Mouse (Mus musculus): ENCODE results near the gene Pbx4.
A peak's percentile ranks its signal among the peaks of the same experiment; 100 is the strongest.

The Pbx4 gene

DNA sequence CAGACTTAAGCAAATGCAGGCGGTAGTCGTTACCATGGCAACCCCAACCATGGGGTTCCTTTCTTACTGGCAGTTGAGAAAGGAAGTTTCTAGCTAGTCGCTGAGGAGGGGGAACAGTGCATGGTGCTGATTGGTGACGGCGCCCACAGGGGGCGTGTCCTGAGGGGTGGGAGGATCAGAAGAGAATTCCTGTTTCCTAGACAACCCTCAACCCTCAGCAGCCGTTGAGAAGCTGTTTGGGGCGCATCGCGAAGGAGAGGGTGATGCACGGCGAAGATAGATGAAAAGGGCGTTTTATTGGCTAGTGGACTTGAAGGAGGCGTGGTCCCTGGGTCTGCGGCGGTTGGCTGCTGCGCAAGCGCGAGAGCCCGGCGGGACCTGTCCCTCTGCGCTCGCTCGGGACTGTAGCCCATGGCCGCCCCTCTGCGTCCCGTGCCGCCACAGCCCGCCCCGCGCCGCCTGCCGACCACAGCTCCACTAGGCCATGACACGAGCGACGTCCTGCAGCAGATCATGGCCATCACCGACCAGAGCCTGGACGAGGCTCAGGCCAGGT lies at the start of gene Pbx4:
Gene Pbx4 (plus strand): TSS at position 194 of the 556 bp plus-strand sequence.
- peak; percentile 72 to 80 for DNase-seq

DNA sequence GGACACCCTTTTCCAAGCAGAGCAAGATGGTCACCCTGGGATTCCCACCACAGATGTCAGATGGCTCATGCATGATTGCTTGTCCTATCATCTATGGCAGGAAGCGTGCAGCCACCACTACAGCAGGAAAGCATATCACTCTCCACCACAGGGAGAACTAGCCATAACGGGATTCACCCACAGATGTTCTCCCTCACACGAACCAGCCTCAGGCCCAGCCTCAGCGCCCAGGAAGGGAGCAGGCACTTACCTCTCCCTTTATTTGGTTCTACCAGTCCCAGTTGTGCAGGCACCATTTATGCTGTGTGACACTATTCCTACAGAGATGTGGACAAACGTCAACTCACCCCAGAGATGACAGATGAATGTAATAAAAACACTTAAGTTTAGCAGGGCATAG lies 43.2 kb upstream of the Pbx4 start:
- no peak for DNase-seq

DNA sequence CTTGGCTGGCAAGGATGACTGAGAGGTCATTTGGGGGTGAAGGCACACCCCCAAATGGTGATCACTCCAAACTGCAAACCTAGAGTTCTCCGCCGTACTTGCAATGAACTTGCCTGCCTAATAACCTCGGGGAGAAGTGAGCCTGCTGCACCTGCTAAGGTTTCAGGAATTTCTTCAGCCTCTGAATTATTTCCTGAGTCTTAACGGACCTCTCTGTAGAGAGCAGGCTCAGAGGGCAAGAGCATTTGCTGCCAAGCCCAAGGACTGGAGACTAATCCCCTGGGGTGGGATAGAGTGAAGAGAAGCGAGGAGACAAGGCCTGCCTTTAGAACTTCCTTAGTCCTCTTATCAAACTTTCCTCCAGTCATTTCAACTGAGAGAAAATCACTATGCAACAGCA lies 42.6 kb upstream of the Pbx4 start:
- DNase-seq: no peak

DNA sequence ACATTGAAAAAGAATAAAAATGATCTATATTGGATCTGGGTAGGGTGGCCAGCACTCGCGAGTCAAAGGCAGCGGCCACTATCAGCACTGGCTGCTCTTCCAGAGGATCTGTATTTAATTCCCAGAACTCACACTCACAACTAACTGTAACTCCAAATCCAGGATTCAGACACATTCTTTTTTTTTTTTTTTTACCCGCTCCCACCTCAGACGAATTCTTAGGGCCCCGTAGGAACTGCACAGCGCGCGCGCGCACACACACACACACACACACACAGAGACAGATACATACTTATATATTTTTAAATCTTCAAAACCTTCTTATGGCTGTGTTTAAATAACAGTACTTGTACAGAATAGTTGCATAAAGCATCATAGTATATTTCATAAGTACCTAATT lies 41.9 kb upstream of the Pbx4 start:
- no peak for DNase-seq

DNA sequence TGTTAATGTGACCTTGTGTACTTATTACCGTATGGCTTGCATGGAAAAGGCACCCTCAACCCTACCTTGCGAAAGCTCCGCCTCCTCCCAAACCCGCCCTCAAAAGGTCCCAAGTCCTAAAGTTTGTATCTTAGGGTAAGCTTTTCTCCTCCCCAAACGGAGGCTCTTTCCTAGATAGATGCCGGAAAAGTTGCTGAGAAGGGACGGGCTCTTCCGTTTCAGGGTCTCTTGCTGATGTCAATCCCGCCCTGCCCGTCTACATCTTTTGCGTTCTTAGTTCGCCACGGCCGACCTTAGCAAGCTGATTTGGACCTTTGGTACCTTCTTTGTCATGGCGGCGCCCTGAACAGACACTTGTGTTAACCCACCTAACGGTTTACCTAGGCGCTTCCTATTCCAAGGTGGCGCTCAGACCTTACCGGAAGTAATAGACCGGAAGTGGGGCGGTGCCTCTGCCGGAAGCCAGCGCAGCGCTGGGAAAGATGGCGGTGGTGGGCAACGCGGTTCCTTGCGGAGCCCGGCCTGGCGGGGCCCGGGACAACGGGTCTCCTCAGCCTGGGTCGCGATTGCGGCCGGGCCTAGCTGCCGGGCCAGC lies 41.4 kb upstream of the Pbx4 start, which contains the start of the genes Atp13a1 and Zfp866:
Gene Atp13a1 (plus strand): TSS at position 391 of the 595 bp plus-strand sequence.
Gene Zfp866 (minus strand): TSS at position 406 of the 595 bp plus-strand sequence.
- DNase-seq: peak; percentile 89 to 90

DNA sequence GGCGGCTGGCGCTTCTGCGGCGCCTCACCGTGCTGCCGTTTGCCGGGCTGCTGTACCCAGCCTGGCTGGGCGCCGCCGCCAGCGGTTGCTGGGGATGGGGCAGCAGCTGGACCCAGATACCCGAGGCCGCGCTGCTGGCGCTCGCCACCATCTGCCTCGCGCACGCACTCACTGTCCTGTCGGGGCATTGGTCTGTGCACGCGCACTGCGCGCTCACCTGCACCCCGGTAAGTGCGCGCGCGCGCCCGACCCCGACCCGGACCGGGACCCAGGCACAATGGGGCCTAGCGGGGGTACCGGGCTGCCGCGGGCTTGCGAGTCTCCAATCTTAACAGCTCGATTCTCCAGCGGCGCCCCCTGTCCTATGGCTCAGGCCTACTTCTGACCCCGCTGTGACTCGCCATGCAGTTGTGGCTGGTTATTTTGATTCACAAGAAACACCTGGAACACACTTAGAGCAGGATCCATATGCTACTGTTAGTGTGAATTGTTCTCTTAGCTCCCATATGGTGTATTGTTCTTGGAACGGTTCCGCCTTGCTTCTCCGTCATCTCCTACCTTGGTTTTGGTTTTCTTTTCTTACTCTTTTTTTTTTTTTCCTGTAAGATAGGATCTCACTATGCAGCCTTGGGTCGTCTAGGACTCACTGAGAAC lies 40.7 kb upstream of the Pbx4 start:
- peak in 1 of 2 experiments; percentile 29 for DNase-seq

DNA sequence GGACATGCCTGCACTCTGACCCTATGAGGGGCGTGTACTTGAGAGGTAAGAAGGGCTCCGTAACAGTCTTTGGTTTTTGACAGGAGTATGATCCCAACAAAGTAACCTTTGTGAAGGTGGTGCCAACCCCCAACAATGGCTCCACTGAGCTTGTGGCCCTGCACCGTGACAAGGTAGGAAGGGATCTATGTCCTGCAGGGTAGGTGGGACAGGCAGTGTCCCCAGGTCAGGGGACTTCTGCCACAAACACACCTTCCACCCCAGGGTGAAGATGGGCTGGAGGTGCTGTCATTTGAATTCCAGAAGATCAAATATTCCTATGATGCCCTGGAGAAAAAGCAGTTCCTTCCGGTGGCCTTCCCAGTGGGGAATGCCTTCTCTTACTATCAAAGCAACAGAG lies 38.6 kb upstream of the Pbx4 start:
- peak in 1 of 2 experiments; percentile 0 for DNase-seq

DNA sequence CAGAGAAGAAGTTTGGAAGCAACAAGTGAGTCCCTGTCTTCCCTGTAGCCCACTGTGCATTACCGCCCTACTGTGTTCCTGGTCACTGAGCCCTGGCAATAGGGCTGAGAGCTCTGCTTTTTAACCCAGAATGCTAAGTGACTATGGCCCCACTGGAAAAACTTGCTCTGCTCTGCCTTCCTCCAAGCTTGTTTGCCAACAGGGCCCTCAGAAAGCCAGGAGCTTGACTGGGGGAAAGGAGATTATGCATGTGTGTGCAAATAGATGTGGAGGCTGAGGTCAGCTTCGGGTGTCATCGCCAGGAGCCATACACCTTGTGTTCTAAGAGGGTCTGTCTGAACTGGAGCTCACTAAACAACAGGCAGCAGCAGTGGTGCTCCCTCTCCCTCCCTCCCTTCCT lies 38.2 kb upstream of the Pbx4 start:
- DNase-seq: peak in 1 of 2 experiments; percentile 0

DNA sequence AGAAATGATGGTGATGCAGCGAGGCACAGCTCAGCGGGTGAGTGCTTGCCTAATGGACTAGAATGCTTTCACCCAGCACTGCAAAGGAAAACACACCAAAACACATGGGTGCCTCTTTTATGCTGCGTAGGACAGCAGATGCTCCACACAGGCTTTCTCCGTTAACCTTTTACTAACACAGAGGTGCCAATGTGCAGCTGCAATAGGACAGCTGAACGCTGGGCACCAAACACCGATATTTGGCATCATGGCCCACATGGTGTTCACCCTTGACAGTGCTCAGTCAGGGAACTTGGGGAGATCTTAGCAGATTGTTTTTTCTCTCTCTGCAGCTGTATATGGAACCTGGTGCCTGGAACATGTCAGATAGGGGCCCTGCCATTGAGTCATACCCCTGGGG lies 37.4 kb upstream of the Pbx4 start:
- peak in 1 of 2 experiments; percentile 0 for DNase-seq

DNA sequence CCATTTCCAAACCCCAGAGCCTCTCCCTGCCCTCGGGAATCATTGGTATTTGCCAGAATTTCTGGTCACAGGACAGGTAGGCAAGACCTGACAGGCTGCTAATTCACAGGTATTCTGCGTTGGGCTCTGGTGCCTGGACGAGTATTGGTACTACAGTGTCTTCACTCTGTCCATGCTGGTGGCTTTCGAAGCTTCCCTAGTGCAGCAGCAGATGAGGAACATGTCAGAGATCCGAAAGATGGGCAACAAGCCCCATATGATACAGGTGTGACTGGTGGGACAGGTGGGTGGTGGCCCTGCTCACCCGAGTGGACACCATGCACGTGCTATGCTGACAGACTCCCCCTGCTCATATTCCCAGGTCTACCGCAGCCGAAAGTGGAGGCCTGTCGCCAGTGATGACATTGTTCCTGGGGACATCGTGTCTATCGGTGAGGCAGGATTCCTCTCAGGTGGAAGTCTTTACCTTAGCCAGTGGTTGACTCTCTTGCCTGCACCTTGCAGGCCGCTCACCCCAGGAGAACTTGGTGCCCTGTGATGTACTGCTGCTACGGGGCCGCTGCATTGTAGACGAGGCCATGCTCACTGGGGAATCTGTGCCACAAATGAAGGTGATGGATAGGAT lies 35.5 kb upstream of the Pbx4 start:
- no peak for DNase-seq

DNA sequence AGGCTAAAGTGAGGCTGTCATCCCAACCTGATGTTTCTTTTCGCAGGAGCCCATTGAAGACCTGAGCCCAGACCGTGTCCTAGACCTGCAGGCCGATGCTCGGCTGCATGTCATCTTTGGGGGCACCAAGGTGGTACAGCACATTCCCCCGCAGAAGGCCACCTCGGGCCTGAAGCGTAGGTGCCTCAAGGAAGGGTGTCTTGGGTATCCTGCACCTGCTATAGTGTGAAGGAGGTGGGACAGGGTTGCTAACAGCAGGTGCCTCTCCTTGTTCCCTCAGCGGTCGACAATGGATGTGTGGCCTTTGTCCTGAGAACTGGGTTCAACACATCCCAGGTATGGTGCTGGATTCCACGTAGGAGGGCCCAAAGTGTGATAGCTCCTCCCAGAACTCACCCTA lies 34.6 kb upstream of the Pbx4 start:
- no peak for DNase-seq

DNA sequence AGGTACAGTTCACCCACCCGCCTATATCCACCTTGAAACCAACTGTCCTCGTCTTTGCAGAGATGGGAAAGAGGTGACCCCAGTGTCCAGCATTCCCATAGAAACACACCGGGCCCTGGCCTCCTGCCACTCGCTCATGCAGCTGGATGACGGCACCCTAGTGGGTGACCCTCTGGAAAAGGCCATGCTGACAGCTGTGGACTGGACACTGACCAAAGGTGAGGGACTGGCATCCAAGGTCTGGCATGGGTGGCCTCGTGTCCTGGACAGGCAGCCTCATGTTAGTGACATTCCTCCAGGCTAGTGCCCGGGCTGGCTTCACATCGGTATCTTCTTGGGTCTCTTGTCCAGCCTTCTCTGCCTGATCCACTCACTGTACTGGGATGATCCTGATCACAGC lies 33.0 kb upstream of the Pbx4 start:
- peak in 1 of 2 experiments; percentile 1 for DNase-seq

DNA sequence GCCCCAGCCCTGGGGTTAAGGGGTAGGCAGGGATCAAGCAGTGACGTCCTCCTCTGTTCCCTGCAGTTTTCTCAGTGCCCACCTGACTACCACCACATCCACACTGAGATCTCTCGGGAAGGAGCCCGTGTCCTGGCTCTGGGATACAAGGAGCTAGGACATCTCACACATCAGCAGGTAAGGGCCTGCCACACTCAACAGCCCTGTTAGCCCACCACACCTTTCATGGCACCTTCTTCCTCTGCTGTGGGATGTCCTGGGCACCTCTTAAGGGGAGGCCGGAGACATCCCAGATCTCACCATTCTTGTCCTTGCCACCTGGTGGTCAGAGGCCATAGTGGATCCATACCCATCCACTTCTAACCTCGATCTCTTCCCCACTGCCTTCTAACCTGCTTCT lies 32.3 kb upstream of the Pbx4 start:
- peak in 1 of 2 experiments; percentile 1 for DNase-seq

DNA sequence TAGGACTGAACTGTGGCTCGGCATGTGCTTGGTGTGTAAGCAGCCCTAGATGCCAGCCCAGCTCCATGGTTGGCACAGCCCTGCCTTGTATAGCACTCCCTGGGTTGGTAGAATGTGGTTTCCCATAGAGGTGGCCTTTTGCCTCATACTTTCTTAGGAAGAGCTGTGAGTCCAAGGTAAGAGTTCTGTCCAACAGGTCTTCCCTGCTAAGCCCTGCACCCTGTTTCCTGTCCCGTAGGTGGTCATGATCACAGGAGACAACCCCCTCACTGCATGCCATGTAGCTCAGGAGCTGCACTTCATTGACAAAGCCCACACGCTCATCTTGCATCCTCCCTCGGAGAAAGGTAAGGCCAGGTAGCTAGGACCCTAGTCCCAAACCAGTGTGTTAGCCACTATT lies 30.5 kb upstream of the Pbx4 start:
- peak in 1 of 2 experiments; percentile 0 for DNase-seq

DNA sequence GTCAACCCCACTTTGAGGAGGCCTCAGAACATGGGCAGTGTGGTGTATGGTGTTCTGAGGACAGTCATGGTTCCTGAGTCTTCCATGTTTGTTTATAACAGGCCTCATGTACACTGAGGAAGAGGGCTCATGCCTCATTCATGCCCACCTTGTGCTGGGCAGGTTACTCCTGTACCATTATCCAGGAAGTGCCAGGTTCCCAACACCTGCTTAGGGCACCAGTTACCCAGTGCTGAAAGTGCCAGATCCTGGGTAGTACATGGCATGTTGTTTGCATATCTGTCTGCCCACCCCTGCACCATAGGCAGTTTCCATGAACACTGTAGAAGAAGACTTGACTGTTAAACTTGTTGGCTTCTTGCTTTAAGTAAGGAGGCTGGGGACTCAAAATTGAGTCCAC lies 30.1 kb upstream of the Pbx4 start:
- peak in 1 of 2 experiments; percentile 0 for DNase-seq

DNA sequence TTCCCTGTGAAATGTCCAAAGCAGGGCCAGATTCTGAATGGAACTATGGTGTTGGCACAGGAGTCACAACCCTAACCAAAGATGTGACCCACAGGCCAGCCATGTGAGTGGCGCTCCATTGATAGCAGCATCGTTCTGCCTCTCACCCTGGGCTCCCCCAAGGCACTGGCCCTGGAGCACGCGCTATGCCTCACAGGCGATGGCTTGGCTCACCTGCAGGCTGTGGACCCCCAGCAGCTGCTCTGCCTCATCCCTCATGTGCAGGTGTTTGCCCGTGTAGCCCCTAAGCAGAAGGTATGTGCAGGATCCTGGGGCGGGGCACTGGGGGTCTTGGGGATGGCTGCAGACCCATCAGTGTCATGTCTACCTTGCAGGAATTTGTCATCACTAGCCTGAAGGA lies 28.9 kb upstream of the Pbx4 start:
- peak in 1 of 2 experiments; percentile 0 for DNase-seq

DNA sequence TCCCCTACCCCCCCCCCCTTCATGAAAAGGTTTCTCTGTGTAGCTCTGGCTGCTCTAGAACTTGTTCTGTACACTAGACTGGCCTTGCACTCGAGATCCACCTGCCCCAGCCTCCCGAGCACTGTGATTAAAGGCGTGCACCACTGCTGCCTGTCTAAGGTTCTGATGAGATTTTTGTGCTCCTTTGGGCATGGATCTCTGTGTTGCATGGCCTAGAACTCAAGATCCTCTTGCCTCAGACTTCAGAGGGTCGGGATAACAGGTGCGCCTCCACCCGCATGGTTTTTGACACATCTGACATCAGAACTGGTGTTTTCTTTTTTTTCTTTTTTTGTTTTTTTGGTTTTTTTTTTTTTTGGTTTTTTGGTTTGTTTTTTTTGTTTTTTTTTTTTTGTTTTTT lies 27.8 kb upstream of the Pbx4 start:
- no peak for DNase-seq

DNA sequence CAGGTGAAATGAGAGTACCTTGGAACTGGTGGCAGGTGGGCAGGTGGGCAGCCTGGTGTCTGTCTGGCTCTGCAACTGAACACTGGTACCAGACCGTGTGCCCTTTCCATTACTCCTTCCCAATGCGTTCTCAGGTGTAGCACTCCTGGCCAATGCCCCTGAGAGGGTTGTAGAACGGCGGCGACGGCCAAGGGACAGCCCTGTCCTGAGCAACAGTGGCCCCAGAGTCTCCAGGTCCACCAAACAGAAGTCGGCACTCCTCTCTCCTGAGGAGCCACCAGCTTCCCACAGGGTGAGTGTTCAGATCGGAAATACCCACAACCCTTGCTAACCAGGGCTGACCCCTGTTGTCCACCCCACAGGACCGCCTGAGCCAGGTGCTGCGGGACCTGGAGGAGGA lies 27.2 kb upstream of the Pbx4 start:
- DNase-seq: peak in 1 of 2 experiments; percentile 1

DNA sequence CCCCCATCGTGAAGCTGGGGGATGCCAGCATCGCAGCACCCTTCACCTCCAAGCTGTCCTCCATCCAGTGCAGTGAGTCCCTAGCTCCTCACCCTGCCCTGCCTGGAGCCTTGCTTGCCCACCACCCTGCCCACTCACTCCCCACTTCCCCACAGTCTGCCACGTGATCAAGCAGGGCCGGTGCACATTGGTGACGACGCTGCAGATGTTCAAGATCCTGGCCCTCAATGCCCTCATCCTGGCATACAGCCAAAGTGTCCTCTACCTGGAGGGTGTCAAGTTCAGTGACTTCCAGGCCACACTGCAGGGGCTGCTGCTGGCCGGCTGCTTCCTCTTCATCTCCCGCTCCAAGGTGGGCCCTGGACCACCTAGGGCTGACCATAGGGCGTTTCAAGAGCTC lies 26.8 kb upstream of the Pbx4 start:
- peak in 1 of 2 experiments; percentile 1 for DNase-seq

DNA sequence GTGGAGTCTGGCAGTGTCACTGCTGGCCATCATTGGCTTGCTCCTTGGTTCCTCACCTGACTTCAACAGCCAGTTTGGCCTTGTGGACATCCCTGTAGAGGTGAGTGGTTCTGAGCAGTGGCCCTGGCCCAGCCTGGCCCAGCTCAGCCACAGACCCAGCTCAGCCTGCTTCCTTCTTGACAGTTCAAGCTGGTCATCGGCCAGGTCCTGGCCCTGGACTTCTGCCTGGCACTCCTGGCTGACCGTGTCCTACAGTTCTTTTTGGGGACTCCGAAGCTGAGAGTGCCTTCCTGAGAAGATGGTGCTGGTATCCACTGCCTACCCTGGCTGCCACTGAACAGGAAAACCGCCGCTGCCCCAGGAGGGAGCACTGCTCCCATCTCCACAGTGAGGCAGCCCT lies 25.1 kb upstream of the Pbx4 start:
- DNase-seq: no peak

DNA sequence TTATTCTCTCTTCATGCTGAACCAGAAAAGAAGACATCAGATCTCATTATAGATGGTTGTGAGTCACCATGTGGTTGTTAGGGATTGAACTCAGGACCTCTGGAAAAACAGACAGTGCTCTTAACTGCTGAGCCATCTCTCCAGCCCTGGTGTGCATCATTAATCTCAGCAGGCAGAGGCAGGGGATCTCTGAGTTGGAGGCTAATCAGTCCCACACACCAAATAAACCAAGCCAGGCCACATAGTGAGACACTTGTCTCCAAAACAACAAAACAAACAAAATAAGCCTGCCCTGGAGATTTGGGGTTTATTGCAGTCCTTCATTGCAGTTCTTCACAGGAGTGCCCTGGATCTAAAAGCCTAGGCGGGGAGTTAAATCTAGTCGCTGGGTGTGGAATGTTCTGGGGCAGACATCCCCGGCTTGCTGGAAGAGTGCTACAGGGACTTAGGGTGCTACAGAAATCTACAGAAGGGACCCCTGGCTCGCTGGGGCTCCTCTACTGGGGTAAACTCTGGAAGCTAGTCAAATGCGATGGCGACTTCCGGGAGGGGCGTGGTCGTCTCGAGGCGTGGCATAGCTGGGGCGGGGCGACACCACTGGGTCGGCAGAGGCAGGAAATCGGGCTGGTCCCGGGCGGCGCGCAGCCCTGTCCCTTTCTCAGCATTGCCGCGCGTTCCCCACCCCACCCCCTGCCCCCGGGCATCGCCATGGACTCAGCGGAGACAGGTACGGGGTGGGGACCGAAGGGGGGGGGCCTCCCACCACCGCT lies 24.0 kb upstream of the Pbx4 start, which contains the start of gene Gmip:
Gene Gmip (plus strand): TSS at position 586 of the 770 bp plus-strand sequence.
- DNase-seq: peak; percentile 73 to 85

DNA sequence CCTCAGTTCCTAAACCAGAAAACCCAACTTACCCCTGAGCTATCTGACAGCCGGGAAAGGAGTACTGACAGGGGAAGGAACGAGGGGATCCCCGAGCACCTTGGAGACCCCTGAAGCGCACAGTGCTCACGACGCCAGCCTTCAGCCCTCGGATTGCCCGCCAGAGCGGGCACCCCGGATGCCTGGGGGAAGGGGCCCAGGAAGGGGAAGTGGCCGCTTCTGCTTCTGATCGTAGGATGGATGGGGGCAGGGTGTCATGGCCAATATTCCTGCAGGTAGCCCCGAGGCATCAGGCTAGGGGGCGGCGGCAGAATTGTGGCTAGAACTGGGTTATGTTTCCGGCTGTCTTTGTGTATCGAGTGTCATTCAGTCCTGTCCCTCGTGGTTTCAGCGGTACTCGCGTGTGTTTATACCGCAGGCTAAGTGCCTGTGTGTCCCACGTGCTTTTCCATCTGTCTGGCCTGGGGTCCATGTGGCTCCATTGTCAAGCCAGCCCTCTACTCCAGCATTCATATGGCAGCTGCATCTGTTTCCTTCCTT lies 23.4 kb upstream of the Pbx4 start:
- DNase-seq: no peak

DNA sequence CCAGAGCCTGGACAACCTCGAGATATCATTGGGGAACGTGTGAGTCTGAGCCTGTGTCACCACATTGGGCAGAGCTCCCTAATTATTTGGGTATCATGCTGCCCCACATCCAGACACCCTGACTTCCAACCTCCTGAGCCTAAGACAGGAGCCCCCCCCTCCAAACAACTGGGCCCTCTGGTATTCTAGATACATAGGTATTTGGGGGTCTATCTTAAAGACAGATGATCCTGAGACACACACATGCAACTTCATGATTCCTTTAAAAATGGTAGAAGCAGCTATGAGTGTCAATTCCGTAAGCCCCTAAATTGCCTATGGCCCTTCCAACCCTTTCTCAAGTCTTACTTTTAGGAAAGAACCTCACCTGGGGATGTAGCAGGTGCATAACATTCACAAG lies 22.5 kb upstream of the Pbx4 start:
- no peak for DNase-seq
